Mouse (Mus musculus) naive thymus-derived CD4-positive, alpha-beta T cell, adult 2 months (primary cell): ENCODE measurements around the gene Cradd.

Experiments used
- DNase-seq: peaks from one replicate; pipeline ENCODE4 v3.0.0-alpha.2; 2011; ENCODE audit warnings: low read depth

The Cradd gene

GRCm38 (mm10) chr10:95323393-95324277, at the start of gene Cradd:
TSS of gene Cradd (minus strand) at chr10:95324133.
- DNase-seq: peak; percentile 96

GRCm38 (mm10) chr10:95373340-95373739, 49.4 kb upstream of the Cradd start:
- no peak for DNase-seq

- no peak for DNase-seq
These were observed 48.0 kb upstream of the Cradd start for GRCm38 (mm10) chr10:95371942-95372341.

- DNase-seq: no peak
These were observed 45.3 kb upstream of the Cradd start for GRCm38 (mm10) chr10:95369190-95369589.

- no peak for DNase-seq
These were observed 44.2 kb upstream of the Cradd start for GRCm38 (mm10) chr10:95368151-95368550.

- DNase-seq: no peak
These were observed 43.7 kb upstream of the Cradd start for GRCm38 (mm10) chr10:95367661-95368089.

GRCm38 (mm10) chr10:95367241-95367640, 43.3 kb upstream of the Cradd start:
- DNase-seq: no peak

GRCm38 (mm10) chr10:95362326-95362725, 38.4 kb upstream of the Cradd start:
- DNase-seq: no peak

GRCm38 (mm10) chr10:95361260-95361841, 37.4 kb upstream of the Cradd start:
- DNase-seq: no peak

- DNase-seq: no peak
These were observed 36.1 kb upstream of the Cradd start for GRCm38 (mm10) chr10:95360048-95360447.

- DNase-seq: no peak
These were observed 33.8 kb upstream of the Cradd start for GRCm38 (mm10) chr10:95357721-95358120.

- no peak for DNase-seq
These were observed 32.8 kb upstream of the Cradd start for GRCm38 (mm10) chr10:95356711-95357110.

- DNase-seq: no peak
These were observed 31.8 kb upstream of the Cradd start for GRCm38 (mm10) chr10:95355678-95356268.

- DNase-seq: no peak
These were observed 30.7 kb upstream of the Cradd start for GRCm38 (mm10) chr10:95354673-95355072.

GRCm38 (mm10) chr10:95354047-95354446, 30.1 kb upstream of the Cradd start:
- no peak for DNase-seq

- no peak for DNase-seq
These were observed 24.5 kb upstream of the Cradd start for GRCm38 (mm10) chr10:95348457-95348856.

GRCm38 (mm10) chr10:95347776-95348175, 23.8 kb upstream of the Cradd start:
- DNase-seq: no peak

- DNase-seq: no peak
These were observed 19.1 kb upstream of the Cradd start for GRCm38 (mm10) chr10:95342833-95343590.

GRCm38 (mm10) chr10:95340676-95341075, 16.7 kb upstream of the Cradd start:
- DNase-seq: no peak

GRCm38 (mm10) chr10:95337589-95337988, 13.7 kb upstream of the Cradd start:
- no peak for DNase-seq

GRCm38 (mm10) chr10:95336781-95337544, 13.0 kb upstream of the Cradd start:
- DNase-seq: no peak

- no peak for DNase-seq
These were observed 10.9 kb upstream of the Cradd start for GRCm38 (mm10) chr10:95334826-95335225.
